Mouse (Mus musculus) NIH3T3 (cell line): Measurements from ENCODE around the gene Pax7.
A peak's percentile ranks its signal among the peaks of the same experiment; 100 is the strongest.

Source experiments
- DNase-seq: peaks from one replicate; pipeline ENCODE4 v3.0.0-alpha.2; 2012; ENCODE audit warnings: low read depth

Pax7 gene

GRCm38 (mm10) chr4:139810762-139811438 lies 22.4 kb downstream of the Pax7 start:
- DNase-seq: peak; percentile 15

DNA sequence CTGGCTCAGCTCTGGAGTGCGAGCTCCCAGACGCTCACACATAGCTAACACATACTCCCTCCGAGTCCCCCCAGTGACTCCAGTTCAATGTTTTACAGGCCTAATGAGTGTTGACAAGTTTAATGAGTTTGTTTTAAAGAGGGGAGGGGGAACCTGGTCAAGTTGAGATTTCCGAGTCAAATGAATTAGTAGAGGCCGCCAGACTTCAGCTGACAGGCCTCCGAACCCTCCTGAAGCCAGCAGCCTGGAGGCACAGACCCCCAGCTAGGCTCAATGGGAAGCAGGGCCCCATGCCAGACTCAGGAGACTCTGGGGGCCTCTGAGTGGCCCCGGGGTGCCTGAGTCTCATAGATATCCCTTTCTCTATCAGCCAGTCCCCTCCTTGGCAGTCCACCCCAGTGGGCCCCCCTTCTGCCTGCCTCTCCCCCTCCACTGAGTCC lies 23.9 kb downstream of the Pax7 start:
- no peak for DNase-seq

DNA sequence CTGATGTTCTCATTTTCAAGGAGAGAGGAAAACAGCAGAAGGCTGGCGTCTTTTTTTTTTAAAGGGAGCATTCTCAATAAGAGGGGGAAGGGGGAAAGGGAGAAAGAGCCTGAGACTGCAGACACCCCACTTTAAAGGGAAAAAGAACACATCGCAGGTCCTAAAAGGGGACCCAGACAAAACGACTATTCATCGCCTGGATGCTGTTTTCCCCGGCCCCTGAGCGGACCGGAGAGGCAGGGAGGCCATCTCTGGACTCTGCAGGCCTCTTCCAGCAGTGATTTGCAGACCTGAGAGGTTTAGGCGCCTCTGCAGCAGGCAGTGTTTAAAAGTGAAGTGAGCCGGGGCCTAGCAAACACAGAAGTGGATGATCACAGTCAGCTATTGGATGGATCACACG lies 25.5 kb downstream of the Pax7 start:
- no peak for DNase-seq

DNA sequence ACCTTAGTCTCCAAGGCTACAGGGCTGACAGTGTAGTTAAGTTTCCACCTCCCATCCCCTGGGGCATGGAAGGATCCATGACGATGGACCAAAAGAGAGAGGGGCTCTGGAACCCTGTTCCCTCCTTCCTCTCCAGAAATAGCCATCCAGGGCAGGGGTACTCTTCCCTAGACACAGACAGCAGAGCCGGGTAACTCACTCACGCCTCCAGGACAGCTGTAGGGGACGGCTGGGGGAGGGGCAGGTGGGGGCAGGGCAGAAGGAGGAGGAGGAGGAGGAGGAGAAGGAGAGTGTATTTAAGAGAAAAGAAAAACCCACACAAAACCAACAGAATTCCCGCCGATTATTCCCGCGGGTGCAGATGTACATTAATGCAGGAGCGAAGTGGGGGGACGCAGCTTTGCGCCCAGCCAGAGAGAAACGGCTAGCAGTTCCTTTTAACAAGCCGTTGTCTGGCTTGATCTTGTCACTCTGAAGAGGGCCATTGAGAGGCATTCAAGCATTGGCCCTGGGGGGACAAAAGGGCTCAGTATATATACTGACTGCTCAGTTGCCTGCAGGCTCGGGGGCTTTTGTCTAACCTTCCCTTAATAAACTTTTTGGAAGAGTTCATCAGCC lies 26.0 kb downstream of the Pax7 start:
- no peak for DNase-seq

GRCm38 (mm10) chr4:139804896-139805295 lies 28.4 kb downstream of the Pax7 start:
- DNase-seq: no peak

DNA sequence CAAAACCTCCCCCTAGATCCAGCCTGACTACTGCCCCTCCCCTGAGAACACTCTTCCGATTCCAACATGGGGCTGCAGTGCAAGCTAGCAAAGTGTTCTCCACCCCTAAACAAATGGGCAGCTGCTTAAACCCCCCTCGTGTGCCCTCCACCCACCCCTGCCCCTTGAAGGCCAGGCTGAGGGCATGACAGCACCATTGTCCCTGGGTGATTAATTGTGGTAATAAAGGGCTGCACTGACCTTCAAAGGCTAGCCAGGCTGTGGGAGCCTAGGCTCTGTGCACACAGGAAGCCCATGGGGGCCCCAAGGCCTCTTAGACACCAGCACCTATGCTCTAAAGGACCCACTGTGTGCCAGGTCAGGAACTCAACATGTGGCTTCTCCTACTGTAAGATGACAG lies 29.3 kb downstream of the Pax7 start:
- DNase-seq: no peak

DNA sequence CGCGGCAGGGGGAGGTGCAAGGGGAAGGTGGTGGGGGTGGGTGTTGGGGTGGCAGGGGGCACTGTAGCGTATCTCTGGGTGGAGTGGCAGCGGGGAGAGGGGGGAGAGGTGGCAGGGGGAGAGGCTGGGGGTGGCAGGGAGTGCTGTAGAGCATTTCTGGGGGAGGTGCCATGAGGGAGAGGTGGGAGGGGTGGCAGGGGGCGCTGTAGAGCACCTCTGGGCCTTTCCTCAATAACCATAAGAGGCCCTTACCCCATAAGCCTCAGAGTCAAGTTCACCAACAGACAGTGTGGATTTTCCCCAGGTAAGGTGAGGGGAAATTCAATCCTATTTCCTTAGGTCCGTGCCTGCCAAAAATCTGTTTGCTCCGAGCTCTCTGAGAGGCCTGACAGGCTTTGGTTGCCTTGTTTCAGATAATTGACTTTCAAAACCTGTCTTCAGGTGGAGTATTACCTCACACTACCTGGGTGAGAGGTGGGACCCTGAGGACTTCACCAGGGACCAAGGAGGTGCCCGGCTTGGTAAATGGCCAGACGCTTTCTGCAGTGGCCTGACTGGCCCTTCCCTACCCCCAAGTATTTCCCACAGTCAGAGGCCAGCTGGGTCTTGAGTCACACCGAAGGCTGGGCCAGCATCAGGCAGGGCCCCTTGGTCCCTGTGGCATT lies 33.8 kb downstream of the Pax7 start:
- no peak for DNase-seq

GRCm38 (mm10) chr4:139797344-139797743 lies 36.0 kb downstream of the Pax7 start:
- DNase-seq: no peak

- DNase-seq: no peak
Observed at GRCm38 (mm10) chr4:139796115-139796514, 37.2 kb downstream of the Pax7 start.

DNA sequence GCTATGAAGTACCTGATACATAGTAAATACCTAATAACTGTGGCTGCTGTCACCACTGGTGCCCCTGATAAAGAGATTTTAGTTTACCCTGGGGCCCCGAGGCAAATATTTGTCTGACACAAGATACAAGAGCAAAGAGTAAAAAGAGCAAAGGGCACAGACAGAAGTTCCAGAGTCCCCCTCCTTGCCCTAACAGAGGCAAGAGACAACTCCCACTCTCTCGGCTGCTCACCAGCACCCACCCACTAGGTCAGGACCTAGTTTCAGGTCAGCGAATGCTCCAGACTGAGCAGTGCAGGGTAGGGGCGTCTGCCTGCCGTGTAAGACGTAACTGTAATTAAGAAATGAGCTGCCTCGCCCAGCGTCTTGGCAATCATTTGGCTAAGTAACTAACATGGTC lies 42.2 kb downstream of the Pax7 start:
- no peak for DNase-seq

DNA sequence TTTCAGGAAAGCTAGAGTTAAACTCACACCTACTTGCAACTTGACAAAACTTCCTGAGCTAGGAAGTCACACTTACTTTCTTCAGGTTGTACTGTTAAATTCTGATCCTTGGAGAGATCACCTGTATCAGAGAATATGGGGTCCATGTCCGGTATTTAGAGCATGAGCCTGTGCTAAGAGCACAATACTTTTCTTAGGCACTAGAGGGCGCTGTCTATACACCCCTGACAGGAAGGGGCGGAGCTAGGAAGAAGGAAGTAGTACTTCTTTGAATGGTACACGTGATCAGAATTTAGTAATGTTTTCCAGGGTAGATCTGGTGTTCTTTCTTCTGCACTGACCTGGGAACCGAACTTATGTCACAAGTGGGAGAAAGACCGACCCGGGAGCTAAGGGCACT lies 43.6 kb downstream of the Pax7 start:
- peak; percentile 3 for DNase-seq

DNA sequence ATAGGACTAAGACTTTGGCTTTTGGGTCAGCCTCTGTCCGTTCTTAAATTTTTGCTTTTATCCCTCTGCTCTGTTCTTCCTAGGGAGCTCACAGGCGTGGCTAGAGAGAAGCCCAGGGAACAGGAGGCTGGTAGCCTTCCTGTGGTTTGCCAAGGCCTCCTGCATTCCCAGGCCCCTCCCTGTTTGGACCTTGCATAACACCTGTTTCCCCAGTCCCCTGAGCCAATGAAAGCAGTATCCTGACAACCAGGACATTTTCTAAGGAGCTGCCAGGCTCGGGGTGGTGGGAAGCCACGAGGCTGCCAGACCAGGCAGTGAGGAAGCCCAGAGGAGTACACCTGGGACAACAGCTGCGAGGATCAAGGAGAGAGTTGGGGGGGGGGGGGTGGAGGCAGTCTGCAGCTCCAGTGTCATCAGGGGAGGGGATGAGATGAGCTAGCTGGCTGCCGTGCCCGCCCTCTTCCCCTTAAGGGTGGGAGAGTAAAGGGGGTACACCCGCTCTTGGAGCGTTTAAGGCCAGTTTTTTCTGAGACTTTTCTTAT lies 50.3 kb downstream of the Pax7 start:
- no peak for DNase-seq

DNA sequence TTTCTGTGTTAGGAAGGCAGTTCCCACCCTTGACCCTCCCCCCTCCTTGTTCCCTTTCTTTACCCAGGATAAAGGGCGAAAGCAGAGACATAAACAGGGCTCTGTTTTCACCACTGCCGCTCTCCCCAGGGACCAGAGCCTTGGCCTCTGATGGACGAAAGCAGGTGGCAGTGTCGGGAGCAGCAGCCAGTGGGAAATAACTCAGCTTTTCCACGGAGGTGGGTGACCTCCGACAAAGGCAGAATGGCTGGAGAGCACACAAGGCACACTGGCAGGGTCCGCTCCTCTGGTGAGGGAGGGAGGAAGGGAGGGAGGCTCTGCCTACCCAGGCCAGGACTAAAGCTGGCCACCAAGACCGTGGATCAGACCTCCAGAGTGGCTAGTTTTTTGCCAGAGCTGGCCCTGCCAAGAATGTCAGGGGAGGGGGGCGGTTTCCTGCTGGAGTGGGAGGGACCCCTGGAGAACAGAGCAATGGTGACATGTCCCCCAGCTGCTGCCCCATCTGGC lies 62.1 kb downstream of the Pax7 start:
- no peak for DNase-seq

GRCm38 (mm10) chr4:139767823-139768222 lies 65.5 kb downstream of the Pax7 start:
- DNase-seq: no peak

GRCm38 (mm10) chr4:139767115-139767718 lies 66.1 kb downstream of the Pax7 start:
- no peak for DNase-seq

GRCm38 (mm10) chr4:139761911-139762310 lies 71.4 kb downstream of the Pax7 start:
- DNase-seq: no peak

GRCm38 (mm10) chr4:139760736-139761135 lies 72.6 kb downstream of the Pax7 start:
- DNase-seq: no peak

GRCm38 (mm10) chr4:139758512-139759340 lies 74.6 kb downstream of the Pax7 start:
- DNase-seq: no peak

DNA sequence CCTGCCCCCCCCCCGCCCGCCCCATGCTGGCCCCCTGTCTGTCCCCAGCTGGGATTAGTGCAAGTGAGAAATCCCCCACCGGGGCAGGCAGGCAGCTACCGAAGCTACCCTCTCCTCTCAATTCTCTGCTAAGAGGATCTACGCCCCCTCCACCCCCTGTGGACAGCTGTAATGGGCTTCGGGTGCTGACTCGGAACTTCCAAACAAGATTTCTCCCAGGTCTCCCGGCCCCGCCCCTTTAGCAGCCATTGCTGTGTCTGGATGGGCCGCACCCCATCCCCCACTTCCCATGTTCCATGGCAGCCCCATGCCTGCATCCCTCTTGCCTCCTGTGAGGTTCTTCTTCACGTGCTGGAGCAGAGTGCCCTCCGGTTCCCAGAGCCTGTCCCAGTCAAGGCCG lies 76.4 kb downstream of the Pax7 start:
- no peak for DNase-seq

DNA sequence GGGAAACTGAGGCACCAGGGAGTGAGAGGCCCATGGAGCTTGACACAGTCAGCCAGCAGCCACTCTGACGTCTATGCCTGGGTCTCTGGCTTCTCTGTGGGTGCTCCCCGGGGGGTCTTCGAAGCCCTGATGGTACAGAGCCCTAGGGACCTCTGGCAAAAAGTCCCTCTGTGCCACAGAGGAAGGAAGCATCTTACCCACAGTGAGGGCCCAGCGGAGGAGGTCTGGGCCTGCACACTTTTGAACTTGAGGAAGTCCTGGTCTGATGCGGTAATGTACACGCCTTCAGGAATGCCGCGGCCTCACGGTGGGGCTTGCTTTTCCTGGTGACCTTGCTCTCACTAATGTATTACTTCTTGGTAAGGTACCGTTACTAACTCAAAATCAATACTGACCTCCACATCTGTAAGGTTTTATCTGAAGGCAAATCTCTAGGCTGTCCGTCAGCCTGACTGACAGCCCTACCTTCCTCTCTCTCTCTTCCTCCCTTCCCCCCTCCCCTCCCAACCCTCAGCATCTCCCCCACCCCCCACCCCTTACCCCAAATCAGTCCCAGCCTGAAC lies 79.1 kb downstream of the Pax7 start:
- DNase-seq: no peak

- no peak for DNase-seq
Observed at GRCm38 (mm10) chr4:139750926-139751325, 82.4 kb downstream of the Pax7 start.
